Mouse (Mus musculus): ENCODE measurements around the gene Fam229b.

Gene Fam229b

DNA sequence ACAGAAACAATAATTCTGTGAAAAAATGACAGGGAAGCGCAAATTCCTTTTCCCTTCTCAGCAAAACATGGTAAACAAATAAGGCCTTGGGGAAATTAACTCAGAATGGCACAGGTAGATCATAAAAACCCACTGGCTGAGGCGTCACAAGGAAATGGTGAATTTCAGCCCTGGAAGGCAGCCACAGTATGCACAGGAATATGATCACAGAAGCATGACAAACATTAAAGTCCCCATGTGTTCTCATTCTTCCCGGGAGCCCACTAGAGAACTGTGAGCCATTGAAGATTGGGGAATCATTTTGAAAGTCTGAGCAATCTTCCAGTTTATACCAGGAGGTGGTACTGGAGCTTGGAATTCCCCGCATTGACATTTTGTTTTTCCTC is 24.2 kb downstream of the Fam229b start:
- DNase-seq, result no peak

DNA sequence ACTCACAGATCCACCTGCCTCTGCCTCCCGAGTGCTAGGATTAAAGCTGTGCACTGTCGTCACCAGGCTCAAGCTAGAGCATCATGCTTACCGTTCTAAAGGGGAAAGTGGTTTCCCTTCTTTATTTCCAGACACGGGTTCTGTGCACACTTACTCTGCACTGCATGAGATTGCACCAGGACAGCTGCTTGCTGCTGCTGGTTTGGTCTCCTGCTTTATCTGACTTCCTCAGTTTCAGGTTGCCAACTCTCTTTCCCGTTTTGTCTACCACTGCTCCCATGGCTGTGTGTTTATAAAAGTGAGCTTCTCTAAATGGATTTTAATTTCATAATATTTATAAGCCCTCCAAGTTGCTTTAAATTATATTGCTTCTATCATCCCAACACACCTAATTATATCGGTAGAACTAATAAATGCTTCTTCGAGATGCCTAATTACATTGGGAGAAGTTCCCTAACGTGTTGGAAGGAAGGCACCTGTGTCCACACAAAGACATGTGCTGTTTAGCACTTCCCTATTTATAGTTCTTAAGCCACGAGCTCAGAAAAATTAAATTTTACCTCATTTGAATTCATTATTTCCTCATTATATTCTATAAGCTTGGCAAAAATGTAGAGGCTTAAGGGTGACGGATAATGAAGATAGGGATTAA is 24.8 kb downstream of the Fam229b start:
- no peak for DNase-seq

DNA sequence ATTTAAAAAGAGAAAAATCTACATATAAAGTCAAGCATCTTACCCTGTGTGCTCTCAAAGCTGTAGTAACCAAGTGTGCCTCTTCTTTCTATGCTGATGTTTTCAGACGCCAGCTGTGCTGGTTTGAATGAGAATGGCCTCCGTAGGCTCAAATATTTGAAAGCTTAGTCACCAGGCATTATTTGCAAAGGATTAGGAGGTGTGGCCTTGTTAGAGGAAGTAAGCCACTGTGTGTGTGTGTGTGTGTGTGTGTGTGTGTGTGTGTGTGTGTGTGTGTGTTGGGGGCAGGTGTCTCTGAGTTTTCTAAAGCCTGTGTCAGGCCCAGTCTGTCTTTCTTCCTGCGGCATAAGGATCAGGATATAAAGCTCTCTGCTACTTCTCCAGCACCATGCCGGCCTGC is 26.8 kb downstream of the Fam229b start:
- no peak for DNase-seq

DNA sequence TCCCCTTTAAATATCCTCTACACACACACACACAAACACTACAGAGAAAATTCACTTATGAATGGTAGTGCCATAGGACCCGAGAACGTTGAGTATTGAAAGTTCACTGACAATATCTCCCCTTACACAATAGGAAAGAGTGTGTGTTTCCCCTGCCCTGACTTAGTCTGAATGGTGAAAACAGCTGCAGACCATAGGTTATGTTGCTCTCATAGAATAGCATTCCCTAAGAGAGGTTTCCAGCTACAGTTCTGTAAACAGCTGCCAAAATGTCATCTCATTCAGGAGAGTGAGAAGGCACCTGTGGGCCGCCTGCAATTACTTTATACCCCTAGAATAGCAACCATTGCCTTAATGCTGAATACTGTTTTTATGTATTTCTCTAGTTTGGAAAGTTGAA is 27.3 kb downstream of the Fam229b start:
- no peak for DNase-seq

DNA sequence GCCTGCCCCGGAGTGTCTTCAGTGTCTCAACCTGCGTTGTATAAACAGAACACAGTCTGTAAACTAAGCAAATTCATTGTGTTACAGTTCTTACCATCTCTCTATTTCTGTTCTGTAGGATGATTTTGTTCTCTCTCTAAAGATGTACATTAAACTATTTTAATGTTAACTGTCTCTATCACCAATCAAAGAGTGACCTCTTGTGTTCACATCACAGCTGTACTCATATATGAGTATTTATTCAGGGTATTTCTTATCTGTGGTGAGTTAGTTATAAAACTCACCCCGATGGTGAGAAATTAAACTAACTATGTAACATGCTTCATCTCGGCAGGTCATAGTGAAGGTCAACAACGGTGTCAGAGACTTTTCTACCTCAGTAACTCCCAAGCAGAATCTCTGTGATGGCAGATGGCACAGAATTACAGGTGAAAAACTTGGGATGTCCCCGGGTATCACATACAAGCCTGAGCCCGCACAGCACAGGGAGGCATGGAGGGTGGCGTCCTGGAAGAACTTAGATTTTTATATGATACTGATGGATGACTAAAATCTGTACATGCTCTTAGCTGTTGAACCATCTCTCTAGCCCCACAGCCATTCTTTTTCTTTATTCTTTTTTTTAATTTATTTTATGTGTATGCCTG is 28.8 kb downstream of the Fam229b start:
- no peak for DNase-seq

DNA sequence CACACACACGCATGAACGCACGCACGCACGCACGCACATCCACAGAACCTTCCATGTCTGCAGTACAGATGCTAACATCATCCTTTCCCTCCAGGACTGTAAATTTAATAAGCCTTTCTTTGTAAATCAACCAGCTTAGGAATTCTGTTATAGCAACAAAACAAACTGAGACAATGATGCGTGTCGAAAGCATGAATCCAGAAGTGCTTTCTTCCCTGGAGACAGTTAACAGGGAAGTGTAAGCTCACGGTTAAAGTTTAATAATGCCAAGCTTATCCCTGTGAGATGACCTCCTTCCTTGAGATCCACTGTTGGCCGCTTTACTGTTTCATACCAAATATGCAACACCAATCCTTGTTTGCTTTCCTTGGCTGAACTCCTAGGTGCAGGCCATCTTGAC is 35.0 kb downstream of the Fam229b start:
- peak in 1 of 2 experiments; percentile 1 for DNase-seq

DNA sequence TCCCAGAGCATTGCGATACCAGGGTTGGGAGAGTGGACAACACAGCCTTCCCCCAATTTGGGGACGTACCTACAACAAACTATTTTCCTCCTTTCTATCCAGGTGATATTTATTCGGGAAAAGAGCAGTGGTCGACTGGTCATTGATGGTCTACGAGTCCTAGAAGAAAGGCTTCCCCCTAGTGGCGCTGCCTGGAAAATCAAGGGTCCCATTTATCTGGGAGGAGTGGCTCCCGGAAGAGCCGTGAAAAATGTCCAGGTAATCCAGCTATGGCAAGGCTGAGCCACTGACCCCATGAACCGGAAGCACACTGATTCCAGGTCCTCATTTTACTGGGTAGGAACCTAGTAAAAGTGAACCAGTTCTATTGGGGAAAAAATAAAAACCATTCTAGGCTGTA is 36.7 kb downstream of the Fam229b start:
- DNase-seq, result peak in 1 of 2 experiments; percentile 20

DNA sequence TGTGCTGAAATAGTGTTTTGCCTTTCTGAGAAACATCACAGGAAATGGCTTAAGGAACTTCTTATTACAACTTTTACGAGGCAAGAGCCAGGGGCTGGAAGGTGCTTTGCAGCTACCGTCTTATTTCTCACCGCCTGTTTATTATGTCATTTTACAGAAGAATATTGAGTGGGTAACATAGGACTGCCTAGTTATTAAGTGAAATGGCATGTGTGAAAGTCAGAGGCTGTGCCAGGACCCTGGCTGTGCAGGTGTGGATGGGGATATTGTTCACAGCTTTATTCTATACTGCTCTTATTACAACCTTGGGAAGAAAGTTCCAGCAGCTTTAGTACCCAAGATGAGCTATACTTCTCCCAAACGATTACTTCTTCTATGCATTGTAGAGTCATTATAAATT is 61.7 kb downstream of the Fam229b start:
- DNase-seq, result no peak
